17 mouse cellular contexts compared by ENCODE assay signal in the genomic region with DNA sequence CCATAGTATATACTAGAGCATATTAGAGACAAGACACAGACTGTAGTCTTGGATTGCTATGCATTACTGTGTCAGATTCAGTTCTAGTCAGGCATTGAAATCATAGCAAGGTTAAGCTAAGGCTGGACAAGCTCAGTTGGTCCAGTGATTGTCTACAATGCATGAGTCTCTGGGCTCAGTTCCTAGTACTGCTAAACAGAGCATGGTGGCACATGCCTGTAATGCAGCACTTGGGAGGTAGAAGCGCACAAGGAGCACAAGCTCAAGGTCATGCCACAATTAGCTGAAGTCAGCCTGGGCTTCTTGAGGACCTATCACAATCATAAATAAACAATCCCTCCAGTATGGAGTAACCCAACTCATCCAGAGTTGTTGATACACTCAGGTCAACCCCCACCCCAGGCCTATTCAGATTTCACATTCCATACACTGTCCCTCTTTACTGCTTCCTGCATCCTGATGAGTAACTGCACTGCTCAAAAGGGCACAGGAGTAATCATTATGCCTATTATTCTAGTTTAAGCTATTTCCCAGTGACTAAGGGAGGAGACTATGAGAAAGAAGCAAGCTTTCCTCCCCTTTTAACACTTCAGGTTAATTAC.
"Had no signal": no experiment of that assay in that cellular context is flagged by ENCODE, and none has a peak within 500 bp of the region (broad histone marks: within the 10 kb centered on the region; RNA-seq: fewer than 3 reads in every experiment).

No protein-coding gene starts in this region.

- H3K27me3 ChIP-seq: liver, embryonic 13.5 days; midbrain, embryonic 12.5 days; midbrain, embryonic 15.5 days; neural tube, embryonic 12.5 days; neural tube, embryonic 15.5 days had no signal

- H3K4me1 ChIP-seq: liver, embryonic 13.5 days; midbrain, embryonic 12.5 days; midbrain, embryonic 15.5 days; neural tube, embryonic 12.5 days; neural tube, embryonic 15.5 days had no signal

- H3K27ac ChIP-seq: left cerebral cortex, adult 2 months; liver, embryonic 13.5 days; macrophage; midbrain, embryonic 12.5 days; midbrain, embryonic 15.5 days; neural tube, embryonic 12.5 days; neural tube, embryonic 15.5 days had no signal

- H3K4me2 ChIP-seq: liver, embryonic 13.5 days; midbrain, embryonic 12.5 days; midbrain, embryonic 15.5 days; neural tube, embryonic 12.5 days; neural tube, embryonic 15.5 days had no signal

- ATAC-seq: inflammation-experienced regulatory T-cells, adult 6 months; midbrain, embryonic 15.5 days had no signal

- H3K9ac ChIP-seq: liver, embryonic 13.5 days; midbrain, embryonic 12.5 days; midbrain, embryonic 15.5 days; neural tube, embryonic 12.5 days; neural tube, embryonic 15.5 days had no signal

- H3K9me3 ChIP-seq: liver, embryonic 13.5 days; midbrain, embryonic 12.5 days; midbrain, embryonic 15.5 days; neural tube, embryonic 12.5 days; neural tube, embryonic 15.5 days had no signal

- H3K4me3 ChIP-seq: left cerebral cortex, adult 2 months; liver, embryonic 13.5 days; midbrain, embryonic 12.5 days; midbrain, embryonic 15.5 days; neural tube, embryonic 12.5 days; neural tube, embryonic 15.5 days had no signal

- DNase-seq: kidney, adult 18-20 months; layer of hippocampus, postnatal 36 days; liver, embryonic 13.5 days; lung, adult 2 months; retina, postnatal 1 day; right cerebral cortex, postnatal 25 days; spleen, adult 18-20 months; thymus, adult 2 months; thymus, postnatal 14 days; thymus, postnatal 4 days had no signal

- H3K36me3 ChIP-seq: liver, embryonic 13.5 days; midbrain, embryonic 12.5 days had no signal
